Mouse (Mus musculus) spleen, postnatal 0 days (tissue): ENCODE data around the gene Cpa5. TPM values are rescaled to one million over a fixed set of nuclear protein-coding genes. Genes with fewer than 3 reads are reported as not detected.

Experiments used
- polyA plus RNA-seq: library from polyadenylated mRNA; unstranded; fragments of >200 nt; fragmentation: Nextera tagmentation; extraction: Ambion mirVana; gene quantifications from 2 replicates; pipeline ENCODE4 v1.2.1, GENCODE M21; 2015

Gene Cpa5
- not detected in 2 replicates for polyA plus RNA-seq

GRCm38 (mm10) chr6:30610710-30611109, at the start of gene Cpa5:
Gene Cpa5, plus strand, starts transcription at chr6:30611010.

GRCm38 (mm10) chr6:30568069-30568468, 42.7 kb upstream of the Cpa5 start, which contains the start of gene Cpa4:
Gene Cpa4, plus strand, starts transcription at chr6:30568369.

GRCm38 (mm10) chr6:30638674-30639268, 28.0 kb downstream of the Cpa5 start, which contains the start of gene Cpa1:
Gene Cpa1, plus strand, starts transcription at chr6:30639218.

Other genes with a start within 250 kb of the Cpa5 start
- 27.1 and 29.1 TPM in 2 replicates for gene Zc3hc1, start 220.0 kb upstream of the Cpa5 start, polyA plus RNA-seq
- gene Klhdc10, start 209.1 kb upstream of the Cpa5 start, polyA plus RNA-seq = 6.5 and 7.0 TPM in 2 replicates
- 22.9 and 26.3 TPM in 2 replicates for gene Tmem209, start 101.2 kb upstream of the Cpa5 start, polyA plus RNA-seq
- 0.26 TPM in 1 of 2 replicates, not detected in the other for gene Ssmem1, start 101.2 kb upstream of the Cpa5 start, polyA plus RNA-seq
- gene Cpa2, start 69.4 kb upstream of the Cpa5 start, polyA plus RNA-seq = 5.7 and 16.5 TPM in 2 replicates
- 0.04 TPM in 1 of 2 replicates, not detected in the other for gene Cpa4, start 42.6 kb upstream of the Cpa5 start, polyA plus RNA-seq
- gene Cpa1, start 28.2 kb downstream of the Cpa5 start, polyA plus RNA-seq = 5.4 and 22.8 TPM in 2 replicates
- gene Cep41, start 82.7 kb downstream of the Cpa5 start, polyA plus RNA-seq = 7.7 and 7.9 TPM in 2 replicates
- 118 and 147 TPM in 2 replicates for gene Mest, start 112.5 kb downstream of the Cpa5 start, polyA plus RNA-seq